Mouse (Mus musculus) limb, embryonic 10.5 days (tissue): ENCODE measurements at regions not wholly inside any gene's neighbourhood (a gene's known extent, or its start where the extent isn't known, plus 50 kb on each side); places are given as distances from the start of the nearest gene placed in this dataset.
A peak's percentile ranks its signal among the peaks of the same experiment; 100 is the strongest.

Experiments used
- DNase-seq: peaks from one replicate; pipeline ENCODE4 v3.0.0-alpha.2; 2017; ENCODE audit warnings: low spot score
- H3K27ac ChIP-seq: fragments of 300-500 bp; sonication (generic); 2 replicates; pipeline ENCODE4 v1.5.1; 2016; ENCODE audit warnings: mild to moderate bottlenecking
- H3K27me3 ChIP-seq: fragments of 300-500 bp; sonication (generic); 2 replicates; pipeline ENCODE4 v1.6.1; 2016; ENCODE audit warnings: low read depth, mild to moderate bottlenecking; ENCODE audit not compliant: poor library complexity, severe bottlenecking
- H3K36me3 ChIP-seq: fragments of 300-500 bp; sonication (generic); 2 replicates; pipeline ENCODE4 v1.6.1; 2016; ENCODE audit warnings: mild to moderate bottlenecking, moderate library complexity
- H3K4me1 ChIP-seq: fragments of 300-500 bp; sonication (generic); 2 replicates; pipeline ENCODE4 v1.6.1; 2016
- H3K4me3 ChIP-seq: fragments of 300-500 bp; sonication (generic); 2 replicates; pipeline ENCODE4 v1.5.1; 2016; ENCODE audit warnings: mild to moderate bottlenecking, moderate library complexity
- H3K9me3 ChIP-seq: fragments of 300-500 bp; sonication (generic); replicated peaks from 2 replicates; pipeline ENCODE4 v1.6.1; 2016; ENCODE audit warnings: mild to moderate bottlenecking
- WGBS: fragments of 180-500 bp; shearing (Covaris S2); methylation state at CpG from one replicate; pipeline ENCODE4 v1.1.7; 2016; 5-methylcytosine and 5-hydroxymethylcytosine counted together

DNA sequence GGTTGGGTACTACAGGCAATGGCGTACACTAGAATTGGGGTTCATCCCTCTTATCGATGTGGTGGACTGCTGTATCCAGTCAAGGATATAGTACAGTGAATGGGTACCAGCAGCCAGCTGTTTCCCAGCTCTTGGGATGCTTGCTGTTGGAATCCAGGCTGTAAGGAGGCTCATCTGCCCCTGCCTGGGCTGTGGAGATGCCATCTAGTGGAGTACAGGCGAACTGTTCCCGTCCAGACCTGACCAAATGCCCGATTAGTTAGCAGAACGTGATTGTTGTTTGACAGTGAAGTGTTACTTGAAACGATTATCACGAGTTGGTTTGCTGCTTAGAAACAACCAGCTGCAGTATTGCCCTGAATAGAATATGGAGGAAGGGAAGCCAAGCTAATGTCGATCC, 205.0 kb upstream of the Gadl1 start:
- Histone ChIP-seq H3K9me3 (no peaks in the 10 kb centered on the region), H3K27me3 (no peaks in the 10 kb centered on the region), H3K36me3 (no peaks in the 10 kb centered on the region), H3K4me1 (peaks cover 5% of the 10 kb centered on the region), H3K4me3 (no peak overlapping the region), H3K27ac (no peak overlapping the region)
- 43% methylated on average over 9 of the region's 9 CpGs for WGBS
- peak; percentile 71 for DNase-seq

DNA sequence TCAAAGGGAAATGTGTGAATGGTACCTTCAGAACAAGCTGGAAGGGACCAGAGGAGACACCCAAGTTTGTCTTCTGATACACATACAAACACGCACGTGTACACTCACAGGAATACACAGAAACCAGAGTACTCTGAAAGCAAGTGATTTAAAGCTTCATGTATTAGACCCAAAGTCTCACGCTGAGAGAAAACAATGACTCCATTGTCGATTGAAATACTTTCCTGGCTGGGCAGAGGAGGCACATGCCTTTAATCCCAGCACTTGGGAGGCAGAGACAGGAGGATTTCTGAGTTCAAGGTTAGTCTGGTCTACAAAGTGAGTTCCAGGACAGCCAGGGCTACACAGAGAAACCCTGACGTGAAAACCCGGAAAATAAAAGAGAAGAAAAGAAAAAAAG, 203.5 kb upstream of the Gadl1 start:
- Histone ChIP-seq H3K4me1 (peaks cover 5% of the 10 kb centered on the region), H3K4me3 (no peak overlapping the region), H3K9me3 (no peaks in the 10 kb centered on the region), H3K36me3 (no peaks in the 10 kb centered on the region), H3K27me3 (no peaks in the 10 kb centered on the region), H3K27ac (no peak overlapping the region)
- WGBS = 87% methylated on average over 6 of the region's 6 CpGs
- no peak for DNase-seq

DNA sequence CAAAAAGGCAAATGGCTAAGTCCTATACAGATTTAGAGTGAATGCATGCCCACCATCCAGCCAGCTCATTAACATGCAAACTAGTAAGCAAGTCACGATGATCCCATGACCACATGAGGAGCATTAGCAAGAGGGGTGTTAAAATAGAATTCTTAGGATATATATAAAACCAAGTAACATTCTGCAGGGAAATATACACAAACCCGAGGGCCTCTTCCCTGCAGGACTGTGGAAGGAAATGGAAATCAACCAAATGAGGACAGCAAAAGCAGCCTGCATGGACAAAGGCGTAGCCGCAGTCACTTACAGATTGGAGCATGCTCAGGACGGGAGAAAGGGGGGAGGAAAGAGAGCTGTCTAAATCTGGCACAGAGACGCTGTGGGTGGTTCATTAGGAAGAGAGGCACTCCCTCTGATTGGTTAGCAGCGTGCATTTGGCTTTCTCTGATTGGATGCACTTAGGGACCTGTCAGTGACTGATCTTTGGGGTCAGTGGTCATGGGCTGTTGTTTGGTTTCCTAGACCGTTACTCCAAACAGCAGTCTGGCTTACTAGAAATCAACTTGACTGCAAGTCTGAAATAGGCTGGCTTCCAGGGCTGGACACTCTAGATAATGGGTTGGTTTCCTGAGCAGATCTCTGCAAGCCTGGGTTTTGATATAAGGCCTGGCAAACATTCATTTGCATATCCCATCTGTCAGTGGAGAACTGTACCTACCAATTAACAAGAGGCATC, 200.9 kb upstream of the Gadl1 start:
- no peak overlapping the region for H3K27ac ChIP-seq
- H3K4me1 ChIP-seq = peaks cover 5% of the 10 kb centered on the region
- DNase-seq = no peak
- no peaks in the 10 kb centered on the region for H3K36me3 ChIP-seq
- no peaks in the 10 kb centered on the region for H3K27me3 ChIP-seq
- WGBS = 58% methylated on average over 8 of the region's 8 CpGs
- H3K4me3 ChIP-seq = no peak overlapping the region
- no peaks in the 10 kb centered on the region for H3K9me3 ChIP-seq

DNA sequence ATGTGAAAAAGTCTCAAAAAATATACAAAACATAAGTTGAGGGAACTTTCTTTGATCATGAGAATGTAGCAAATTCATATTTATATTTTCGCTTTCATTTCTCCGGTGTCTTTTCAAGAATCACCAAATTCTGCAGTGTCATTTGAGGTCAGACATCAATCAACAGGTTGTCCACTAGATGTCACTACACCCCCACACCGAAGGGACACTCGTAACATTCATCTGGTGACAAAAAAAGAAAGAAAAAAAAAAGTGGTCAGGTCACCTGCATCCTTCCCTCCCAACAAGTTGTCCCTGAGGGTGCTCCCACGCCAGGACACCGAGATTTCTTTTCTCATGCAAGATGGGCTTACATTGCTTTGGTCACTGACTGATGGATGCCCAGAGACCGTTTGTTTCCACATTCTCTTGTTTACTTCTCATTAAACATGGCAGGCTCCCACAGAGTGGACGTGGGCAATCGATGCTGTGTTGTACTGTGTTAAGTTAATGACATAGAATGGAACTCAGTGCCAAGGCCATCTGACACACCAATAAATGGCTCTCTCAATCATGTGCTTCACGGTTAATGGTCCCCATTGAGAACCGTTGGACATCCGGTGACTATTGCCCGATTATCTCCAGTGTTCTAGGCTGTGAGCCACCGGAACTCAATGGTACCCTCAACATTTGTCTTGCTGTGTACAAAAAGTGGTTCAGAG, 199.1 kb upstream of the Gadl1 start:
- peak; percentile 44 for DNase-seq
- Histone ChIP-seq H3K9me3 (no peaks in the 10 kb centered on the region), H3K4me3 (no peak overlapping the region), H3K4me1 (peaks cover 5% of the 10 kb centered on the region), H3K36me3 (no peaks in the 10 kb centered on the region), H3K27ac (no peak overlapping the region), H3K27me3 (no peaks in the 10 kb centered on the region)
- WGBS = 82% methylated on average over 14 of the region's 14 CpGs

DNA sequence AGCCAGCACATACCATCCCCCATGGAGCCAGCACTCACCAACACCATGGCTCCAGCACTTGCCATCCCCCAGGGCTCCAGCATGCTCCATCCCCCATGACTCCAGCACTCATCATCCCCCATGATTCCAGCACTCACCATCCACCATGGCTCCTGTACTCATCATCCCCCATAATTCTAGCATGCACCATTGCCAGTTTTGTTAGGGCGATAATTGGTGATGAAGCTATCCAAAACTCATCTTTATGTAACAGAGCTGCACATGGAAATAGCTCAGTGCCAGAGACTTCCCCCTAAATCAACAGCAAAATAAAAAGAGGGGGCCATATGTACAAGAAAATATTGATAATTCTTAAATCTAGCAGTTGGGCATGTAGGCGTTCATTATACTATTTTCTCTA, 188.9 kb upstream of the Gadl1 start:
- Histone ChIP-seq H3K9me3 (no peaks in the 10 kb centered on the region), H3K27me3 (no peaks in the 10 kb centered on the region), H3K27ac (no peak overlapping the region), H3K36me3 (no peaks in the 10 kb centered on the region), H3K4me1 (no peaks in the 10 kb centered on the region), H3K4me3 (no peak overlapping the region)
- 94% methylated on average over 2 of the region's 2 CpGs for WGBS
- no peak for DNase-seq

- Histone ChIP-seq H3K27me3 (no peaks in the 10 kb centered on the region), H3K36me3 (no peaks in the 10 kb centered on the region), H3K4me1 (no peaks in the 10 kb centered on the region), H3K4me3 (no peak overlapping the region), H3K27ac (no peak overlapping the region), H3K9me3 (no peaks in the 10 kb centered on the region)
- no peak for DNase-seq
- 96% methylated on average over 2 of the region's 2 CpGs for whole genome bisulfite sequencing
These were observed 188.4 kb upstream of the Gadl1 start for GRCm38 (mm10) chr9:115720841-115721240.

DNA sequence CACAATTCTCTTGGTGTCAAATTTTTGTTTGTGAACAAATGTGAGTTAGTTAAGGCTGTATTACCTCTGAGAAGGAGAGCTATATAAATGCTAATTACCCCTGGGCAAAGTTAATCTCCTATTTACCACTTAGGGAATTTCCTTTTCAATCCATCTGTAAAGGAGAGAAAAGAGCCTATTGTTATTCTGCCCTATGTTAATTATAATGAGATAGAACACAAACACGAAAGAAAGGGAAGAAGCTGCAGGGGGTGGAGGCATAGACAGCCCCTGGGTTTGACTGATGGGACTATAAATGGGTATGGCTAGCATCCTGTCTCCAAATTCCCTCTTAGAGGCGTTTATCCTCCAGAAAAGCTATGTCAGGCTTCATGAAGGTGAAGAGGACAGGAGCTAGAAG, 185.2 kb upstream of the Gadl1 start:
- Histone ChIP-seq H3K9me3 (no peaks in the 10 kb centered on the region), H3K36me3 (no peaks in the 10 kb centered on the region), H3K27ac (no peak overlapping the region), H3K4me1 (no peaks in the 10 kb centered on the region), H3K4me3 (no peak overlapping the region), H3K27me3 (no peaks in the 10 kb centered on the region)
- DNase-seq = no peak
- 34% methylated on average over 2 of the region's 2 CpGs for WGBS

- H3K9me3 ChIP-seq = no peaks in the 10 kb centered on the region
- H3K4me3 ChIP-seq = no peak overlapping the region
- DNase-seq = no peak
- peaks cover 4% of the 10 kb centered on the region; the same call in 1 of the 2 replicates for H3K4me1 ChIP-seq
- H3K36me3 ChIP-seq = no peaks in the 10 kb centered on the region
- WGBS = 95% methylated on average over 5 of the region's 5 CpGs
- no peak overlapping the region for H3K27ac ChIP-seq
- H3K27me3 ChIP-seq = no peaks in the 10 kb centered on the region
These were observed 181.9 kb upstream of the Gadl1 start for GRCm38 (mm10) chr9:115727361-115727760.

DNA sequence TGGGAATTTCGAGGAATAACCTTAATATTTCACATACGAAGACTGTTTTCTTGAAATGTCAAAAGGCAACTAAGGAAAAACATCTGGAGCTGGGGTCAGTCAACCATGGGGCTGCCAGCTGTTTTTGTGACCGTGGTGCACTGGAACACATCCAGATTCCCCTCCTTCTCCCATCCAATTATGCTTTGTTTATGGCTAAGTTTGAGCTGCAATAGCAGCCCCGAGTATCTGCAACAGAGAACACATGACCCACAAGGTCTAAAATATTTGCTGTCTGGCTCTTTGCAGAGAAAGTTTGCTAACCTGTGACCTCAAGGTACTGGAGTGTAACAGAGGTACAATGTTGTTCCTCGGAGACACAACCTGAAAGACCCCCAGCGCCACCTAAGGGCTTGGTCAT, 177.7 kb upstream of the Gadl1 start:
- no peaks in the 10 kb centered on the region for H3K9me3 ChIP-seq
- H3K27ac ChIP-seq = no peak overlapping the region
- no peak overlapping the region for H3K4me3 ChIP-seq
- H3K27me3 ChIP-seq = no peaks in the 10 kb centered on the region
- H3K4me1 ChIP-seq = peaks cover 4% of the 10 kb centered on the region; the same call in 1 of the 2 replicates
- 64% methylated on average over 6 of the region's 6 CpGs for WGBS
- no peaks in the 10 kb centered on the region for H3K36me3 ChIP-seq
- no peak for DNase-seq

DNA sequence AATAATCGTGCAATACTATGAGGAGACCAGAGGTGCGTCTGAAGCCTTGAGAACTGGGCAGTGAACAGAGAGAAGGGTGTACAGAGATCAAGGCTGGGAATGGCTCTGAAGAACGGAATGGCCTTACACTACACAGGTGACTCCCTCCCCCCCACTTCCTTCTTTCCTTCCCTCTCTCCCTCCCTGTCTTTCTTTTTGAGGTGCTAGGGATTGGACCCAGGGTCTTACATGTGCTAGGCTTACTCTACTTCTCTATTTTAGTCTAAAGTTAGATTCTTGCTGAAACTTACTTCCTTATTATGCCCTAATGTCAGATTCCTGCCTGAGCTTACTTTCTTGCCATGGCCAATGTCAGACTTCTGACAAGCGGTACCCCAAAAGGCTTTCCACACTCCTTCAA, 176.2 kb upstream of the Gadl1 start:
- Histone ChIP-seq H3K27ac (no peak overlapping the region), H3K4me3 (no peak overlapping the region), H3K36me3 (no peaks in the 10 kb centered on the region), H3K27me3 (no peaks in the 10 kb centered on the region), H3K4me1 (peaks cover 4% of the 10 kb centered on the region; the same call in 1 of the 2 replicates), H3K9me3 (no peaks in the 10 kb centered on the region)
- DNase-seq = no peak
- 92% methylated on average over 4 of the region's 4 CpGs for WGBS

DNA sequence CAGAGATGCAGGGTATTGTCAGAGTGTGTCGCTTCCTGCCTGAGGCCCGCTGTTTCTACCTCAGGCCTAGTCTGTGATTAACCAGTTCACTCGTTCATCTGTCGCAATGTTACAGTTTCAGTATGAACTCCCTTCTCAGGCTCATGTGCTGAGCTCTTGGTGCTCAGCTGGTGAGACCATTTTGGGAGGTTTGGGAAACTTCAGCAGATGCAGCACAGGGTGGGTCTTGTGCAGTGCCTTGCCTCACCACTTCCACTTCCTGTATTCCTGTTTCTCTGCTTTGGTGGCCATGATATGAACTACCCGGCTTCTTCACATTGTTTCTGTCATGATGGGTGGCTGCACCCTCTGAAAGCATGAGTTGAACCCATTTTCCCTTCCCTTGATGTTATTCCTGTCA, 169.3 kb upstream of the Gadl1 start:
- no peaks in the 10 kb centered on the region for H3K36me3 ChIP-seq
- no peak overlapping the region for H3K27ac ChIP-seq
- H3K4me3 ChIP-seq = no peak overlapping the region
- H3K27me3 ChIP-seq = no peaks in the 10 kb centered on the region
- no peaks in the 10 kb centered on the region for H3K9me3 ChIP-seq
- no peaks in the 10 kb centered on the region for H3K4me1 ChIP-seq
- no peak for DNase-seq
- WGBS = 90% methylated on average over 5 of the region's 5 CpGs

GRCm38 (mm10) chr9:115746436-115746835, 162.8 kb upstream of the Gadl1 start:
- no peak overlapping the region for H3K27ac ChIP-seq
- no peaks in the 10 kb centered on the region for H3K4me1 ChIP-seq
- H3K9me3 ChIP-seq = no peaks in the 10 kb centered on the region
- no peak overlapping the region for H3K4me3 ChIP-seq
- no peaks in the 10 kb centered on the region for H3K27me3 ChIP-seq
- no peaks in the 10 kb centered on the region for H3K36me3 ChIP-seq
- WGBS = 86% methylated on average over 9 of the region's 9 CpGs
- no peak for DNase-seq

- no peak for DNase-seq
- Histone ChIP-seq H3K27ac (0 out of 2 replicates have a peak overlapping the region, but pooled peaks have one; percentile 36), H3K27me3 (no peaks in the 10 kb centered on the region), H3K36me3 (no peaks in the 10 kb centered on the region), H3K4me1 (no peaks in the 10 kb centered on the region), H3K4me3 (no peak overlapping the region), H3K9me3 (no peaks in the 10 kb centered on the region)
- 53% methylated on average over 2 of the region's 2 CpGs for WGBS
These were observed 148.8 kb upstream of the Gadl1 start for GRCm38 (mm10) chr9:115760496-115760895.
